Mouse (Mus musculus): Measurements from ENCODE around the gene Rasgef1b. TPM values are rescaled to one million over a fixed set of nuclear protein-coding genes. Genes with fewer than 3 reads are reported as not detected.
"Not testable (repeated sequence)": the region's sequence is repeated elsewhere in the genome, so short reads cannot be mapped to it uniquely, and the experiment has no call there.

Rasgef1b gene
- polyA plus RNA-seq, 2 experiments = 4.3 to 9.2 TPM

DNA sequence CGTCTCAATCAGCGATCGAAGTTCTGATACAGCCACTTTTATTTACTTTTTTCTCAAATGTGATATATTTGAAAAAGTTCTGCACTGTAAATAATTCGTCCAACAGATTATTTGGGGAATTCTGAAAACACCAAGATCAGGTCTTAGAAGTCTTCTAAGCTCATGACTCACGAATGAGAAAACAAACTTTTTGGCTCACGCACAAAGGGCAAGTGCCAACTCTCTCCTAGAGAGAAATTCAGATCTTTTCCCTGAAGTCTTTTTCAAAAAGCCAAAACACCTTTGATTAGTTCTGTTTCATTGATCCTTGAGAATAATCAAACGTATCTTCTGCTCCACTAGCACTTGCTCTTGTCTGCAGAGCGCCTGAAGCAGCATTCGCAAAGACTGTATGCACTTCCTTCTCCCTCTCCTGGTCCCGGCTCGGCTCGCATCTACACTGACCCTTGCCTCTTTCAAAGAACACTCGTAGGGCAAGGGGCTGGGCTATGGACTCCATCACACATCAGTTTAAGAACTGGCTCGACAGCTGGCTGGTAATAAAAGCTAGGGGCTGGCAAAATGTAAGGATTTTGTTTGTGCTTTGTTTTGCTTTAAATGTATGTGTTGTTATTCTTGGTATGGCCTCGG is 504.9 kb downstream of the Rasgef1b start:
- Histone ChIP-seq H3K9ac (ENCODE audit: low read depth, low read length, severe bottlenecking) (no peak overlapping the region), H3K4me3 (replicated peaks; ENCODE audit: low read length) (no peak overlapping the region), H3K27ac (replicated peaks; ENCODE audit: low read depth, low read length) (no peak overlapping the region), H3K4me1 (ENCODE audit: control insufficient read depth, insufficient read depth, low read length) (peaks cover 2% of the 10 kb centered on the region; the same call in 1 of the 2 replicates), H3K36me3 (ENCODE audit: control insufficient read depth, insufficient read depth, low read length) (peaks cover 16% of the 10 kb centered on the region), H3K9me3 (ENCODE audit: control insufficient read depth, low read length) (no peaks in the 10 kb centered on the region), H3K4me2 (replicated peaks; ENCODE audit: low read depth, low read length, severe bottlenecking) (no peak overlapping the region), H3K27me3 (ENCODE audit: control insufficient read depth, insufficient read depth, low read length) (no peaks in the 10 kb centered on the region)
- DNase-seq (ENCODE audit: low spot score) = no peak
- ATAC-seq (ENCODE audit: low FRiP score, low read depth) = no peak
- no peak for TF ChIP-seq POLR2A (IDR thresholded peaks at IDR 0.05; ENCODE audit: borderline replicate concordance, extremely low read depth, insufficient read depth, insufficient read length)
- WGBS = 55% methylated on average over 15 of the region's 15 CpGs

DNA sequence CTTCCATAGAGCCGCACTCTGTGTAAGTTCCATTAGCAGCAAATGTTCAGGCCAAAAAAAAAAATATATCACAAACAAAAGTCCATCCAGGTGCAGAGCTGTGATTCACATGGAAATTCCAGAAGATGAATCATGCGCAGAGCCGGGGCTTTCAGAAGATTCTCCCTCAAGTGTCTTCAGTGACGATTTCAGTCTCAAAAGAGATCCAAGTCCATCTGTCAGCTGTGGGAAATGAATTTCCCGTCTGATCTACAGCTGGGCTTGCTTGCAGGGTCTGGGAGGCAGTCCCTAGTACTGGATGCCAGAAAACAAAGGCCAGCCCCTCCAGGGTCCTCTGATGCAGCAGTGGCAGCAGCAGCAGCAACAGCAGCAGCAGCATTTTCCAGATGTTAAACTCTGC is 510.5 kb downstream of the Rasgef1b start:
- no peak overlapping the region for H3K9ac ChIP-seq (ENCODE audit: low read depth, low read length, severe bottlenecking)
- WGBS = 64% methylated on average over 5 of the region's 5 CpGs
- H3K4me2 ChIP-seq (replicated peaks; ENCODE audit: low read depth, low read length, severe bottlenecking) = no peak overlapping the region
- ATAC-seq (ENCODE audit: low FRiP score, low read depth) (peak; percentile 50; the same call in 1 of the 2 replicates), DNase-seq (ENCODE audit: low spot score) (peak; percentile 41)
- TF ChIP-seq POLR2A (IDR thresholded peaks at IDR 0.05; ENCODE audit: borderline replicate concordance, extremely low read depth, insufficient read depth, insufficient read length) = no peak
- no peak overlapping the region for H3K27ac ChIP-seq (replicated peaks; ENCODE audit: low read depth, low read length)
- H3K27me3 ChIP-seq (ENCODE audit: control insufficient read depth, insufficient read depth, low read length) = no peaks in the 10 kb centered on the region
- no peak overlapping the region for H3K4me3 ChIP-seq (replicated peaks; ENCODE audit: low read length)
- H3K9me3 ChIP-seq (ENCODE audit: control insufficient read depth, low read length) = no peaks in the 10 kb centered on the region
- peaks cover 18% of the 10 kb centered on the region for H3K36me3 ChIP-seq (ENCODE audit: control insufficient read depth, insufficient read depth, low read length)
- no peaks in the 10 kb centered on the region for H3K4me1 ChIP-seq (ENCODE audit: control insufficient read depth, insufficient read depth, low read length)

DNA sequence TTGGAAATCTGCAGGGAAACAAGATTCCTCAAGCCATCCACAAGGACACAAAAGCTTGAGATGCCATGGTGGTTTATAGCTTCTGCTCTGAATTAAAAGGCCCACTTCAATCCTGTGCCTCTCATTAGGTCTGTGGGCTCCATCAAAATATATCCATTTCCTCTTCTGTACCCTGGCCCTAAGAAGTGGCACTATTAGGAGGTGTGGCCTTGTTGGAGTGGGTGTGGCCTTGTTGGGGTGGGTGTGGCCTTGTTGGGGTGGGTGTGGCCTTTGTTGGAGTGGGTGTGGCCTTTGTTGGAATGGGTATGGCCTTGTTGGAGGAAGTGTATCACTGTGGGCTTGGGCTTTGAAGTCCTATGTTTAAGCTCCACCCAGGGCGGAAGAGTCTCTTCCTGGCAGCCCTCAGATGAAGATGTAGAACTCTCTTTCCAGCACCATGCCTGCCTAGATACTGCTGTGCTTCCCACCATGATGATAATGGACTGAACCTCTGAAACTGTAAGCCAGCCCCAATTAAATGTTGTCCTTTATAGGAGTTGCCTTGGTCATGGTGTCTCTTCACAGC is 512.2 kb downstream of the Rasgef1b start:
- not testable (repeated sequence) for H3K27me3 ChIP-seq (ENCODE audit: control insufficient read depth, insufficient read depth, low read length); H3K4me3 ChIP-seq (replicated peaks; ENCODE audit: low read length); DNase-seq (ENCODE audit: low spot score); H3K27ac ChIP-seq (replicated peaks; ENCODE audit: low read depth, low read length); H3K4me2 ChIP-seq (replicated peaks; ENCODE audit: low read depth, low read length, severe bottlenecking); H3K9me3 ChIP-seq (ENCODE audit: control insufficient read depth, low read length); ATAC-seq (ENCODE audit: low FRiP score, low read depth); H3K9ac ChIP-seq (ENCODE audit: low read depth, low read length, severe bottlenecking); H3K4me1 ChIP-seq (ENCODE audit: control insufficient read depth, insufficient read depth, low read length)
- peaks cover 11% of the 10 kb centered on the region for H3K36me3 ChIP-seq (ENCODE audit: control insufficient read depth, insufficient read depth, low read length)
- 100% methylated on average over 1 of the region's 1 CpGs for WGBS

DNA sequence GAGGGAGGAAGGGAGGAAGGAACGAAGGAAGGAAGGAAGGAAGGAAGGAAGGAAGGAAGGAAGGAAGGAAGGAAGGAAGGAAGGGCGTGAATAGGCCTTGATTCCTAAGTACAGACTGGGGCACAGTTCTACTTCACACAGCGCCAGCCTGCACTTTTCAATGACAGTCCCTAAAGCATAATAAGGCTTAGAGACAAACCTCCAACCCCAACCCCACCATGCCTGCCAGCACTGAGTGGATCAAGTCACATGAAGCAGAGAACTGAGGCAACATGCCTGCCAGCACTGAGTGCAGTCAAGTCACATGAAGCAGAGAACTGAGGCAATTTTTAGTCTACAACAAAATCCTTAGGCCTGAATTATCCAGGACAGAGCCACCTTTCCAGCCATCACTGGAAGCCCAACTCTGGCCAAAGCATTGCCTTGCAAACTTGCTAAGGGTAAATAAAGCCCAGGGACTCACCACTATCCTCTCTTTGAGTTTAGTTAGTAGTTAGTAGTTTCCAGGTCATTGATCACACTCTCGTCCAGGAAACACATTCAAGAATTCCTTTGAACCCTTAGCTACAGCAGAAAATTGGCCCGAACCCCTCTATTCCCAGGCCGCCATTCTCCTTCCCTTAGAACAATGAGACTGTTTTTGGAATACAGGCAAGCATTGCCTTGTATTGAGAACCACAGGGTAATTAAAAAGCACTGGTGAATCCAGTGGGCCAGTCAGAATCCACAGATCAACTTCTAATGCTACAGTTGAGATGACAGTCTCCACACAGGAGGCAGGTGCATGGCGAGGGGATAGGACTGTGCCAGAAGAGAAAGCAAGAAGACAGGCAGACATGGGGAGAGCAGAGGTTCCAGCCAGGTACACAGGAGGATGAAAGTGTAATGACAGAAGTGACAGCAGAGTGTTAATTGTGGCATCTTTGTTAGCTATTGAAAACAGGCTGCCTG is 513.4 kb downstream of the Rasgef1b start:
- H3K9me3 ChIP-seq (ENCODE audit: control insufficient read depth, low read length) = no peaks in the 10 kb centered on the region
- H3K27ac ChIP-seq (replicated peaks; ENCODE audit: low read depth, low read length) = no peak overlapping the region
- H3K4me3 ChIP-seq (replicated peaks; ENCODE audit: low read length) = no peak overlapping the region
- H3K4me2 ChIP-seq (replicated peaks; ENCODE audit: low read depth, low read length, severe bottlenecking) = no peak overlapping the region
- WGBS = 79% methylated on average over 7 of the region's 7 CpGs
- TF ChIP-seq POLR2A (IDR thresholded peaks at IDR 0.05; ENCODE audit: borderline replicate concordance, extremely low read depth, insufficient read depth, insufficient read length) = no peak
- peaks cover 5% of the 10 kb centered on the region for H3K36me3 ChIP-seq (ENCODE audit: control insufficient read depth, insufficient read depth, low read length)
- DNase-seq (ENCODE audit: low spot score) (no peak), ATAC-seq (ENCODE audit: low FRiP score, low read depth) (no peak)
- H3K4me1 ChIP-seq (ENCODE audit: control insufficient read depth, insufficient read depth, low read length) = no peaks in the 10 kb centered on the region
- H3K27me3 ChIP-seq (ENCODE audit: control insufficient read depth, insufficient read depth, low read length) = no peaks in the 10 kb centered on the region
- H3K9ac ChIP-seq (ENCODE audit: low read depth, low read length, severe bottlenecking) = no peak overlapping the region

DNA sequence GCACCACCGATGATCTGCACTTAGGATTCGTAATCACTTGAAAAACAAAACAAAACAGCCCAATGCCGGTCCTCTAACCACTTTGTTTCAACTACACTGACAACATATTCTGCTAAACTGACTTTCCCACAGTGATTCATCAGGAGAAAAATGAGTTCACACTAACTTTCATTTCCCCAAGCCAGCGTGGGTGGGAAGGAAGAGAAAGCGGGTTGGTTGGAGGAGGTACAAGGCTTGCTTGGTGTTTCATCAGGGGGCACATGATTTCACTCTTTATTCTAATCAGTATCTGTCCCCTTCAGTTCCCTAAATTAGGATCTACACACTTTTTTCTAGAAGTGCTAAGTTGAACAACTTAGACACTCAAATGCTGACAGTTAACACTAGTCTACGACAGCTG is 514.5 kb downstream of the Rasgef1b start:
- Histone ChIP-seq H3K4me1 (ENCODE audit: control insufficient read depth, insufficient read depth, low read length) (no peaks in the 10 kb centered on the region), H3K4me2 (replicated peaks; ENCODE audit: low read depth, low read length, severe bottlenecking) (no peak overlapping the region), H3K9ac (ENCODE audit: low read depth, low read length, severe bottlenecking) (no peak overlapping the region), H3K27ac (replicated peaks; ENCODE audit: low read depth, low read length) (no peak overlapping the region), H3K36me3 (ENCODE audit: control insufficient read depth, insufficient read depth, low read length) (peaks cover 2% of the 10 kb centered on the region; the same call in 1 of the 2 replicates), H3K9me3 (ENCODE audit: control insufficient read depth, low read length) (no peaks in the 10 kb centered on the region), H3K27me3 (ENCODE audit: control insufficient read depth, insufficient read depth, low read length) (no peaks in the 10 kb centered on the region), H3K4me3 (replicated peaks; ENCODE audit: low read length) (no peak overlapping the region)
- no peak for ATAC-seq (ENCODE audit: low FRiP score, low read depth)
- TF ChIP-seq POLR2A (IDR thresholded peaks at IDR 0.05; ENCODE audit: borderline replicate concordance, extremely low read depth, insufficient read depth, insufficient read length) = no peak
- 89% methylated on average over 6 of the region's 6 CpGs for WGBS
- no peak for DNase-seq (ENCODE audit: low spot score)
